Mouse (Mus musculus): ENCODE measurements at regions not wholly inside any gene's neighbourhood (a gene's known extent, or its start where the extent isn't known, plus 50 kb on each side); places are given as distances from the start of the nearest gene placed in this dataset.

DNA sequence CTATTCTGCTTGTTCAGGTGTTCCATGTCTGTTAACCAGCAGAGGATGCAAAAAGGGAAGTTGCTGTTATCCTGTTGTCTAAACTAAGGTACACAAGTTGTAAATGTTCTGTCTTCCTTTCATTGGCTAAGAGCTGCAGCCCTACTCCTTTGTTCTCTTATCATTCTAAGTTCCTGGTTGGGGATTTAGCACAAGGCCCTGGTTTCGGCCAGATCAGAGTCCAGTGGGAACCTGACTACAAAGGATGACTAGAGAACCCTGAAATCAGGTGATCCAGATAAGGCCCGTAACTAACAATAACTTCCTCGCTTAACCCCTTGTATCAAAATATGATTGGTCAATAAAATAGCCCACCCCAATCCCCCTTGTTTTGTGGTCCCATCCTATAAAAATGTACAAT lies 83.9 kb upstream of the Dpt start:
- Histone ChIP-seq H3K36me3 (replicated peaks; ENCODE audit: control insufficient read depth, insufficient read depth, low read depth, low read length) (no peaks in the 10 kb centered on the region), H3K4me1 (ENCODE audit: control insufficient read depth, insufficient read depth, low read length) (no peaks in the 10 kb centered on the region), H3K4me2 (ENCODE audit: low read depth, low read length) (no peak overlapping the region), H3K9me3 (replicated peaks; ENCODE audit: control insufficient read depth, low read length) (no peaks in the 10 kb centered on the region), H3K27ac (replicated peaks; ENCODE audit: low read depth, low read length) (no peak overlapping the region), H3K27me3 (ENCODE audit: control insufficient read depth, insufficient read depth, low read length) (no peaks in the 10 kb centered on the region), H3K9ac (replicated peaks; ENCODE audit: low read length) (no peak overlapping the region), H3K4me3 (ENCODE audit: low read depth, low read length) (no peak overlapping the region)
- WGBS: 88% methylated on average over 3 of the region's 3 CpGs
- ATAC-seq (replicated peaks; ENCODE audit: insufficient number of reproducible peaks, low FRiP score, low TSS enrichment, low read depth): no peak
- DNase-seq (ENCODE audit: low spot score): no peak

DNA sequence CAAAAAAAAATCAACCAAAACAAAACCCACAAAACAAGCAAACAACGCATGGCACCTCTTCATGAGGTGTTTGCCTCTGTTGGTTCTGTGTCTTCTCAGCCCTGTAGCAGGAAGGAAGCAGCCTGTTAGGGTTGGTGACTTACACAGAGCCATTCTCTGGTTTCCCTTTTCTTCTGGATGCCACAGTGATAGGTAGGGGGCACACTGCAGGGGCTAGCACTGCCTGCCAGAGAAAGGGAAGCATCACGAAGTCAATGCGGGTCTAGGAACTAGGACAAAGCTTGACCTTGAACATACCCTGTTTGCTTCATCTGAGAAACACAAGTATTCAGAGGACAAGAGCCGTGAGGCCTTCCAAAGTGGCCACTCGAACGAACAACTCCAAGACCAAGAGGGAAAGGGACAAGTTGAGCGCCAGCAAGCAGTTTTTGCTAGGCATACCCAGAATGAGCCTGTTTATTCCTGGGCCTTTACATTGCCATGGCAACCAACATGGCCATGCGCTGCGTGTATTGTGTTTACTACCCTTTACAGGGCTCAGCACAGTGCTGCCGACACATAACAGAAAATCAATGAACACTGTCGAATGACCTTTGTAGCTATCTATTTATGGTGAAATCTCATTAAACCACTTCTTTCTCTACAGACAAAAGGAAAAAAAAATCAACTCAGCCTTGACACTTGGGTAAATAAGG lies 91.9 kb upstream of the Dpt start:
- Histone ChIP-seq H3K9me3 (replicated peaks; ENCODE audit: control insufficient read depth, low read length) (no peaks in the 10 kb centered on the region), H3K4me2 (ENCODE audit: low read depth, low read length) (no peak overlapping the region), H3K27ac (replicated peaks; ENCODE audit: low read depth, low read length) (no peak overlapping the region), H3K27me3 (ENCODE audit: control insufficient read depth, insufficient read depth, low read length) (no peaks in the 10 kb centered on the region), H3K4me3 (ENCODE audit: low read depth, low read length) (no peak overlapping the region), H3K36me3 (replicated peaks; ENCODE audit: control insufficient read depth, insufficient read depth, low read depth, low read length) (no peaks in the 10 kb centered on the region), H3K4me1 (ENCODE audit: control insufficient read depth, insufficient read depth, low read length) (no peaks in the 10 kb centered on the region), H3K9ac (replicated peaks; ENCODE audit: low read length) (no peak overlapping the region)
- ATAC-seq (replicated peaks; ENCODE audit: insufficient number of reproducible peaks, low FRiP score, low TSS enrichment, low read depth) (peak; percentile 78; the same call in 1 of the 2 replicates), DNase-seq (ENCODE audit: low spot score) (peak; percentile 31)
- 79% methylated on average over 11 of the region's 11 CpGs for WGBS

DNA sequence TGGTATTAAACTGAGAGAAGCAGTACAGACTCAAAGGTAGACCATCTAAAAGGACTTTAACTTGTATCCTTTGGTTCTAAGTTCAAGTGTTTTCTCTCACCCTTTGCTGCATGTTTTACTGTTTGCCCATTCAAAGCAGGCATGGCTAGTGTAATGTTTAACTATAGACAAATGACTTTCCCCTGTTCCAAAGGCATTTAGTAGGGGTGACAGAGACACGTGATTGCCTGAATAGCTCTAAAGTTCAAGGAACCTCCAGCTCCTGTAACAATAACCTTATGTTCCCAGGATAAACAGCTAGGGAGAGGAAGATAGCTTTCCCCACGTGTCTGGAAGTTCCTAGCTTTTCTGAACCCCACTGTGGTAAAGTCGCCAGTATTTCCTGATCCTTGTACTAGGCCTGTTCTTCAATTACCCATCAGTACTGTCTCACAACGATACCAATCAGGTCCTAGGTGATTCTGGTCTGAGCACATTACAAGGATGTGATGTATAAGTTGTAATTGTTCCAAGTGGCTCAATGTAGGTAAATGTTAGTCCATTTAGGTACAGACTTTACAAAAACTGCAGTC lies 92.8 kb upstream of the Dpt start:
- ATAC-seq (replicated peaks; ENCODE audit: insufficient number of reproducible peaks, low FRiP score, low TSS enrichment, low read depth) (no peak), DNase-seq (ENCODE audit: low spot score) (no peak)
- H3K4me3 ChIP-seq (ENCODE audit: low read depth, low read length): no peak overlapping the region
- no peaks in the 10 kb centered on the region for H3K36me3 ChIP-seq (replicated peaks; ENCODE audit: control insufficient read depth, insufficient read depth, low read depth, low read length)
- H3K4me1 ChIP-seq (ENCODE audit: control insufficient read depth, insufficient read depth, low read length): no peaks in the 10 kb centered on the region
- H3K9me3 ChIP-seq (replicated peaks; ENCODE audit: control insufficient read depth, low read length): no peaks in the 10 kb centered on the region
- H3K9ac ChIP-seq (replicated peaks; ENCODE audit: low read length): no peak overlapping the region
- 57% methylated on average over 4 of the region's 4 CpGs for WGBS
- H3K27me3 ChIP-seq (ENCODE audit: control insufficient read depth, insufficient read depth, low read length): no peaks in the 10 kb centered on the region
- no peak overlapping the region for H3K4me2 ChIP-seq (ENCODE audit: low read depth, low read length)
- H3K27ac ChIP-seq (replicated peaks; ENCODE audit: low read depth, low read length): no peak overlapping the region

DNA sequence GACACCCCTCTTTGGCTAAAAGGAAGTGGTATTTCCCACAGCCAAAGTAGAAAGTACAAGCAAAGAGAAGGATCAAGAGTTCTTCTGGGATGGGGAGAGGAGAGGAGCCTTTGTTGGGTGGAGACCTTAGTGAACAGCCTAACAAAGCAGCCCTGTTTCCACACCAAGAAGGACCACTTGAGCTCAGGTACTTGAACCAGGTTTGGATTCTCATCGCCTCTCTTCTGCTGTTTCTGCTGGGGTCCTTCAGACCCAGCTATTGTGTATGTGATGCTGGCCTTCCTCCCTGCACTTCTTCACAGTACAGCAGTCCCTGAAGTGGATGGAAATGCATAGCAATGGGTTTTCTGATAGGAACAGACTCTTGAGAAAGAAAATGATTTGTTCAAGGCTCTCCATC lies 106.4 kb upstream of the Dpt start:
- Histone ChIP-seq H3K9ac (replicated peaks; ENCODE audit: low read length) (no peak overlapping the region), H3K4me1 (ENCODE audit: control insufficient read depth, insufficient read depth, low read length) (no peaks in the 10 kb centered on the region), H3K4me3 (ENCODE audit: low read depth, low read length) (no peak overlapping the region), H3K27me3 (ENCODE audit: control insufficient read depth, insufficient read depth, low read length) (no peaks in the 10 kb centered on the region), H3K36me3 (replicated peaks; ENCODE audit: control insufficient read depth, insufficient read depth, low read depth, low read length) (no peaks in the 10 kb centered on the region), H3K9me3 (replicated peaks; ENCODE audit: control insufficient read depth, low read length) (no peaks in the 10 kb centered on the region), H3K27ac (replicated peaks; ENCODE audit: low read depth, low read length) (no peak overlapping the region), H3K4me2 (ENCODE audit: low read depth, low read length) (no peak overlapping the region)
- no peak for DNase-seq (ENCODE audit: low spot score)
- WGBS: 96% methylated on average over 1 of the region's 1 CpGs
- no peak for ATAC-seq (replicated peaks; ENCODE audit: insufficient number of reproducible peaks, low FRiP score, low TSS enrichment, low read depth)

DNA sequence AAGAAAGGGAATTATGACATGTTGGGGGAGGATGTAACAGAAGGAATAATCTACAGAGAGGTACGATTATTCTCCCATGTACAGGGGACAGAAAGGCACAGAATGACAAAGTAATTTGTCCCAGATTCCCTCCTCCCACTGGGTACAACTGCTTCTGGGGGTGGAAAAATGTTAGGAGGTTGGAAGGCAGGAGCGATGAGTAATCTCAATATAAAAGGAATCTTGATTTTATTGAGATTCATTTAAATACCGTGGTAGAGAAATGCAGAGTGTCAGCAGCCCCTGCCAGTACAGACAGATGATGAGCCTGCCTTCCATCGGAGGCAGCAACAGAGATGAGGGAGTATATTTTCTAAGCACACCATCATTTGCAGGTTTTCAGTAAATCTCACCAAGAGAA lies 107.1 kb upstream of the Dpt start:
- WGBS: 85% methylated on average over 4 of the region's 4 CpGs

DNA sequence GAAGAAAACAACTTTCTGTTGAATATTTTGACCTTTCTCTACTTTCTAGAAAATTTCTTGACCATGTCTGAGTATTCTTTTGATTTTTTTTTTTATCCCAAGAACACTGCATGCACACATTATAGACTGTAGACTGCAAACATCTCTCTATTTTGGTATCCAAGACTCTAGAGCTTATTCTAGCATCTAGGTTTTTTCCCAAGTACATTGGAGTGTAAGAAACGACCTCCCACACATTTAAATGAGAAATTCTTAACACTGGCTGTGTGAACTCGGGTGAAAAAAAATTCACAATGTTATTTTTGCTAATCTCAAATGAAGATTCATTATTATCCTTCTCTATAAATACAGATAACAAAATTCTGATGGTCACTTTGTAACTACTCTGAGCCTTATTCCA lies 112.0 kb upstream of the Dpt start:
- H3K9me3 ChIP-seq (replicated peaks; ENCODE audit: control insufficient read depth, low read length): no peaks in the 10 kb centered on the region
- no peak overlapping the region for H3K27ac ChIP-seq (replicated peaks; ENCODE audit: low read depth, low read length)
- H3K27me3 ChIP-seq (ENCODE audit: control insufficient read depth, insufficient read depth, low read length): no peaks in the 10 kb centered on the region
- DNase-seq (ENCODE audit: low spot score) (no peak), ATAC-seq (replicated peaks; ENCODE audit: insufficient number of reproducible peaks, low FRiP score, low TSS enrichment, low read depth) (no peak)
- 71% methylated on average over 2 of the region's 2 CpGs for WGBS
- H3K36me3 ChIP-seq (replicated peaks; ENCODE audit: control insufficient read depth, insufficient read depth, low read depth, low read length): no peaks in the 10 kb centered on the region
- no peak overlapping the region for H3K4me3 ChIP-seq (ENCODE audit: low read depth, low read length)
- no peak overlapping the region for H3K9ac ChIP-seq (replicated peaks; ENCODE audit: low read length)
- no peaks in the 10 kb centered on the region for H3K4me1 ChIP-seq (ENCODE audit: control insufficient read depth, insufficient read depth, low read length)
- H3K4me2 ChIP-seq (ENCODE audit: low read depth, low read length): no peak overlapping the region

More for the DNA sequence above, 107.1 kb upstream of the Dpt start:
- Histone ChIP-seq H3K9ac (replicated peaks; ENCODE audit: low read length) (no peak overlapping the region), H3K4me3 (ENCODE audit: low read depth, low read length) (no peak overlapping the region), H3K4me1 (ENCODE audit: control insufficient read depth, insufficient read depth, low read length) (no peaks in the 10 kb centered on the region), H3K9me3 (replicated peaks; ENCODE audit: control insufficient read depth, low read length) (no peaks in the 10 kb centered on the region), H3K27ac (replicated peaks; ENCODE audit: low read depth, low read length) (no peak overlapping the region), H3K4me2 (ENCODE audit: low read depth, low read length) (no peak overlapping the region), H3K27me3 (ENCODE audit: control insufficient read depth, insufficient read depth, low read length) (no peaks in the 10 kb centered on the region), H3K36me3 (replicated peaks; ENCODE audit: control insufficient read depth, insufficient read depth, low read depth, low read length) (no peaks in the 10 kb centered on the region)
- ATAC-seq (replicated peaks; ENCODE audit: insufficient number of reproducible peaks, low FRiP score, low TSS enrichment, low read depth): no peak
- DNase-seq (ENCODE audit: low spot score): no peak

DNA sequence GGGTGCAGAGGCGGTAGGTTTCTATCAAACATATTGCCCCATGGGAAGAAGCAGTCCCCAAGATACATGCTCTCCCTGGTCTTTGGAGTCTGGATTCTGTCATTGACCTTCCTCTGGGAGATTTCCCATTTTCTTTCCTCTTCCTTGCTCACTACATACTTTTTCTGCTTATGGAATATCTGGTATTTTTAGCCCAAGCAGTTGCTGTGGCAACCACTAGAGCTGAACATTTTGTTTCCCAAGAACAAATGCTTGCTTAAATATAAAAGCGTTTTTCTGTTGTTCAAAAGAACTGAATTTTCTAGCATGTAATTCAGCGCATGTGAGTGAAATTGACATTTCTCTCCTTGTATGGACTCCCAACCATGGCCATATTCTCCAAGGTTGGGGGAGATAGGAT lies 112.7 kb upstream of the Dpt start:
- 88% methylated on average over 3 of the region's 3 CpGs for WGBS
- DNase-seq (ENCODE audit: low spot score): no peak
- H3K4me1 ChIP-seq (ENCODE audit: control insufficient read depth, insufficient read depth, low read length): no peaks in the 10 kb centered on the region
- ATAC-seq (replicated peaks; ENCODE audit: insufficient number of reproducible peaks, low FRiP score, low TSS enrichment, low read depth): no peak
- H3K27ac ChIP-seq (replicated peaks; ENCODE audit: low read depth, low read length): no peak overlapping the region
- H3K4me3 ChIP-seq (ENCODE audit: low read depth, low read length): no peak overlapping the region
- no peaks in the 10 kb centered on the region for H3K27me3 ChIP-seq (ENCODE audit: control insufficient read depth, insufficient read depth, low read length)
- H3K9ac ChIP-seq (replicated peaks; ENCODE audit: low read length): no peak overlapping the region
- H3K4me2 ChIP-seq (ENCODE audit: low read depth, low read length): no peak overlapping the region
- no peaks in the 10 kb centered on the region for H3K9me3 ChIP-seq (replicated peaks; ENCODE audit: control insufficient read depth, low read length)
- no peaks in the 10 kb centered on the region for H3K36me3 ChIP-seq (replicated peaks; ENCODE audit: control insufficient read depth, insufficient read depth, low read depth, low read length)

DNA sequence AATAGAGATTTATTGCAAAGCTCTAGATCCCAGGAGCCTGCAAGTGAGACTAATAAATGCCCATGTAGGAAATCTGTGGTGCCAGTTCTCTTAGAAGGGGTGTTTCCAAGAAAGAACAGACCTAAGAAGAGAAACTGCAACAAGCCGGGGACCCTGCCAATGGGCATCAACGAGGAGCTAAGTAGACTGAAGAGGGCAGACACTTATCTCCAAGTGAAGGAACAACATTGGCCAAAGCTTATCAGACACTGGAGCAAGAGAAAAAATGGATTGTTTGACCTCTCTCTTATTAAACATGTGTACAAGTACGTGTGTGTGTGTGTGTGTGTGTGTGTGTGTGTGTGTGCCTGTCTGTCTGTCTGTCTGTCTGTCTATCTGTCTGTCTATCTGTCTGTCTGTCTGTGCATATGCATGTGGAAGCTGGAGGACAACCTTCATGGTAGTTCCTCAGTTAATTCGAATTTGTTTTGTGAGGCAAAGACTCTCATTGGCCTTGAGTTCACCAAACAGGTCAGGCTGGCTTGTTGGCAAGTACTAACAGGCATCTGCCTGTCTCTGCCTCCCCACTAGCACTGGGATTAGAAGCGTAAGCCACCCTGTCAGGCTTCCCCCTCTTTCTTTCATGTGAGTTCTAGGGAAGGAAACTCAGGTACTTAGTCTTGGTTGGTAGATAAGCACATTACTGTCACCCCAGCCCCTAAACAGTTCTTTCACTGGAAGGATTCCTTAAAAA lies 113.4 kb upstream of the Dpt start:
- H3K27ac ChIP-seq (replicated peaks; ENCODE audit: low read depth, low read length): no peak overlapping the region
- H3K4me2 ChIP-seq (ENCODE audit: low read depth, low read length): no peak overlapping the region
- no peaks in the 10 kb centered on the region for H3K27me3 ChIP-seq (ENCODE audit: control insufficient read depth, insufficient read depth, low read length)
- H3K9ac ChIP-seq (replicated peaks; ENCODE audit: low read length): no peak overlapping the region
- H3K36me3 ChIP-seq (replicated peaks; ENCODE audit: control insufficient read depth, insufficient read depth, low read depth, low read length): no peaks in the 10 kb centered on the region
- DNase-seq (ENCODE audit: low spot score) (no peak), ATAC-seq (replicated peaks; ENCODE audit: insufficient number of reproducible peaks, low FRiP score, low TSS enrichment, low read depth) (no peak)
- H3K9me3 ChIP-seq (replicated peaks; ENCODE audit: control insufficient read depth, low read length): no peaks in the 10 kb centered on the region
- WGBS: 77% methylated on average over 5 of the region's 5 CpGs
- H3K4me3 ChIP-seq (ENCODE audit: low read depth, low read length): no peak overlapping the region
- H3K4me1 ChIP-seq (ENCODE audit: control insufficient read depth, insufficient read depth, low read length): no peaks in the 10 kb centered on the region

Measured in embryonic facial prominence, embryonic 11.5 days (tissue).